Mouse (Mus musculus) neural tube, embryonic 12.5 days (tissue): ENCODE results near the gene E130114P18Rik. TPM values are rescaled to one million over a fixed set of nuclear protein-coding genes. Genes with fewer than 3 reads are reported as not detected.

ENCODE experiments used
- ATAC-seq: fragments of 200-750 bp; cut with Nextera tagmentation; 2 replicates; pipeline ENCODE4 v1.8.0; 2017; ENCODE audit warnings: low read depth, mild to moderate bottlenecking, moderate TSS enrichment, moderate library complexity; ENCODE audit not compliant: low FRiP score
- H3K27ac ChIP-seq: fragments of 300-500 bp; sonication (generic); 2 replicates; pipeline ENCODE4 v1.5.1; 2016
- H3K27me3 ChIP-seq: fragments of 300-500 bp; sonication (generic); replicated peaks from 2 replicates; pipeline ENCODE4 v1.6.1; 2016; ENCODE audit warnings: mild to moderate bottlenecking
- H3K36me3 ChIP-seq: fragments of 300-500 bp; sonication (generic); 2 replicates; pipeline ENCODE4 v1.6.1; 2016; ENCODE audit warnings: mild to moderate bottlenecking
- H3K4me1 ChIP-seq: fragments of 300-500 bp; sonication (generic); 2 replicates; pipeline ENCODE4 v1.6.1; 2016
- H3K4me2 ChIP-seq: fragments of 300-500 bp; sonication (generic); replicated peaks from 2 replicates; pipeline ENCODE4 v1.6.1; 2016; ENCODE audit warnings: mild to moderate bottlenecking
- H3K4me3 ChIP-seq: fragments of 300-500 bp; sonication (generic); 2 replicates; pipeline ENCODE4 v1.5.1; 2016
- H3K9ac ChIP-seq: fragments of 300-500 bp; sonication (generic); 2 replicates; pipeline ENCODE4 v1.6.1; 2016; ENCODE audit warnings: mild to moderate bottlenecking
- H3K9me3 ChIP-seq: fragments of 300-500 bp; sonication (generic); 2 replicates; pipeline ENCODE4 v1.6.1; 2016; ENCODE audit warnings: mild to moderate bottlenecking
- WGBS: fragments of 180-500 bp; shearing (Covaris S2); methylation state at CpG from one replicate; pipeline ENCODE4 v1.1.7; 2016; 5-methylcytosine and 5-hydroxymethylcytosine counted together
- polyA plus RNA-seq: library from polyadenylated mRNA; unstranded; fragments of >200 nt; fragmentation: Nextera tagmentation; extraction: Ambion mirVana; gene quantifications from 2 replicates; pipeline ENCODE4 v1.2.1, GENCODE M21; 2016

E130114P18Rik gene
- polyA plus RNA-seq, 1 experiment from 2014 or later, result 20.4 TPM

DNA sequence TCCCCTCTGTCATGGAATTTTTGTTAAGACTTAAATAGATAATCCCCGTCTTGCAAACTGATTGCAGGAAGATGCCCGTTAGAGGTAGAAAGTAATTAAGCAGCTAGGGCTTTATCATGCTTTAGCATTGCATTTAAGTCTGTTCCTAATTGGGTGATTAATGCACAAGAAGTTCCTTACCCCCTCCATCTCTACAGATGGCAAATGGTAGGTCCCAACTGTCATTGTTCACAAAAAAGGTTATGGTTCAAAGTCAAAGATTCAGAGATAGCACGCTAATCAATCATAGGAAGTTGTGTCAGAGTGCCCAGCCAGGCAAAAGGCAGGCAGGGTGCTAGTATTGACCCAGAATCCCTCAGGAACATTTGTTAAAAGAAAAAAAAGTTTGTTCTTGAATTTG lies 25.9 kb upstream of the E130114P18Rik start:
- Histone ChIP-seq H3K36me3 (peaks cover 15% of the 10 kb centered on the region), H3K4me3 (no peak overlapping the region), H3K9ac (no peak overlapping the region), H3K4me2 (no peak overlapping the region), H3K27me3 (no peaks in the 10 kb centered on the region), H3K27ac (no peak overlapping the region), H3K4me1 (peaks cover 11% of the 10 kb centered on the region; the same call in 1 of the 2 replicates), H3K9me3 (peaks cover 9% of the 10 kb centered on the region; the same call in 1 of the 2 replicates)
- WGBS, result 83% methylated on average over 3 of the region's 3 CpGs
- ATAC-seq, result no peak

- no peaks in the 10 kb centered on the region for H3K27me3 ChIP-seq
- no peak overlapping the region for H3K27ac ChIP-seq
- ATAC-seq, result no peak
- H3K4me1 ChIP-seq, result peaks cover 9% of the 10 kb centered on the region
- H3K4me3 ChIP-seq, result no peak overlapping the region
- no peaks in the 10 kb centered on the region for H3K9me3 ChIP-seq
- no peak overlapping the region for H3K4me2 ChIP-seq
- H3K9ac ChIP-seq, result no peak overlapping the region
- H3K36me3 ChIP-seq, result peaks cover 5% of the 10 kb centered on the region
- 85% methylated on average over 10 of the region's 10 CpGs for WGBS
Measured at GRCm38 (mm10) chr4:97796505-97796904, 18.6 kb upstream of the E130114P18Rik start.

GRCm38 (mm10) chr4:97795957-97796356 lies 18.1 kb upstream of the E130114P18Rik start:
- H3K9ac ChIP-seq, result no peak overlapping the region
- no peaks in the 10 kb centered on the region for H3K9me3 ChIP-seq
- H3K36me3 ChIP-seq, result peaks cover 3% of the 10 kb centered on the region; the same call in 1 of the 2 replicates
- H3K4me3 ChIP-seq, result no peak overlapping the region
- ATAC-seq, result no peak
- H3K27ac ChIP-seq, result no peak overlapping the region
- 79% methylated on average over 5 of the region's 5 CpGs for WGBS
- peaks cover 9% of the 10 kb centered on the region for H3K4me1 ChIP-seq
- no peaks in the 10 kb centered on the region for H3K27me3 ChIP-seq
- no peak overlapping the region for H3K4me2 ChIP-seq

GRCm38 (mm10) chr4:97794865-97795264 lies 17.0 kb upstream of the E130114P18Rik start:
- H3K4me1 ChIP-seq, result peaks cover 9% of the 10 kb centered on the region
- H3K36me3 ChIP-seq, result no peaks in the 10 kb centered on the region
- H3K27me3 ChIP-seq, result no peaks in the 10 kb centered on the region
- no peak overlapping the region for H3K4me3 ChIP-seq
- H3K4me2 ChIP-seq, result no peak overlapping the region
- no peaks in the 10 kb centered on the region for H3K9me3 ChIP-seq
- H3K27ac ChIP-seq, result no peak overlapping the region
- no peak overlapping the region for H3K9ac ChIP-seq
- ATAC-seq, result no peak
- 91% methylated on average over 4 of the region's 4 CpGs for WGBS

DNA sequence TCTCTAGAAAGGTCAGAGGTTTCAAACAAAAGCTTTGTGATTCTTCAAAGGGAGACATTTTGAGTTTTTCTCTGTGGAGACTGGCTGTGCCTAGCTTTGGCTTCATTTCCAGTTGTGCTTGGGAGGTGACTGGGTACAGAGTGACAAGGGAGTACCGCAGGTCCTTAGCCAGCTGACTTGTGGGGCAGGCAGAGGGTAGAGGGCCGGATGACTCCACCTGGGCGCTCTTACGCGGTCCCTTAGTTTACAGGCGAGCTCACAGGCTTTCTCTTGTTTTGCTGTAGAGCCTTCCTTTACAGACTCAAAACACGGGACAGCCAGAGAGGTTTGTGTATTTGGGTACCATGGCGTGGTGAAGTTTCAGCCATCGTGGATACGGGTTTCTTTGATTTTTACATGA lies 16.1 kb upstream of the E130114P18Rik start:
- ATAC-seq, result no peak
- Histone ChIP-seq H3K36me3 (no peaks in the 10 kb centered on the region; the same call in 1 of the 2 replicates), H3K4me2 (no peak overlapping the region), H3K4me3 (no peak overlapping the region), H3K9ac (no peak overlapping the region), H3K4me1 (peaks cover 11% of the 10 kb centered on the region), H3K27ac (no peak overlapping the region), H3K9me3 (no peaks in the 10 kb centered on the region), H3K27me3 (no peaks in the 10 kb centered on the region)
- 78% methylated on average over 10 of the region's 10 CpGs for WGBS

GRCm38 (mm10) chr4:97788537-97788936 lies 10.7 kb upstream of the E130114P18Rik start:
- Histone ChIP-seq H3K9me3 (no peaks in the 10 kb centered on the region), H3K4me1 (peaks cover 7% of the 10 kb centered on the region; the same call in 1 of the 2 replicates), H3K4me3 (no peak overlapping the region), H3K36me3 (peaks cover 6% of the 10 kb centered on the region), H3K27ac (no peak overlapping the region), H3K27me3 (no peaks in the 10 kb centered on the region), H3K9ac (no peak overlapping the region), H3K4me2 (no peak overlapping the region)
- WGBS, result 68% methylated on average over 4 of the region's 4 CpGs
- ATAC-seq, result no peak

DNA sequence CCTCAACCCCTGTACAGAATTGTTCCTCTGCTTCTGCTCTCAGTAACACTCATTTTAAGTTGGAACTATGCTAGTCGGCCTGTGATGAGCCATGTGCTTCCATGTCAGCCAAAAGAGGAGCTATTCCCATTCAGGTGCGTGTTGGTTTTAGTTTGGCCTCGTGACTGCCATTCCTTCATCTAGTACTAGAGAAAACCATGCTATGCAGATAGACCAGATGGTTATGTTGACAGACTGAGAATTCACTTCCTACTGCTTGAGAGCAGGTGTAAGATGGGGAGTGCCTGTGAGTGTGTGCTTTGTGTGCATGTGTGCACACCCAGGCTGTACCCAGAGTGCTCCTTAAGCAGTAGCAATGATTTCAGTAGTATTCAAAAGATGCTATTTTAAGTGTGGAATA lies 9.6 kb upstream of the E130114P18Rik start:
- Histone ChIP-seq H3K4me1 (peaks cover 7% of the 10 kb centered on the region; the same call in 1 of the 2 replicates), H3K36me3 (peaks cover 16% of the 10 kb centered on the region), H3K27ac (no peak overlapping the region), H3K9ac (no peak overlapping the region), H3K4me2 (no peak overlapping the region), H3K27me3 (no peaks in the 10 kb centered on the region), H3K4me3 (no peak overlapping the region), H3K9me3 (no peaks in the 10 kb centered on the region)
- no peak for ATAC-seq
- WGBS, result 78% methylated on average over 3 of the region's 3 CpGs

GRCm38 (mm10) chr4:97786571-97786970 lies 8.7 kb upstream of the E130114P18Rik start:
- H3K9ac ChIP-seq, result no peak overlapping the region
- H3K36me3 ChIP-seq, result peaks cover 16% of the 10 kb centered on the region
- 50% methylated on average over 8 of the region's 8 CpGs for WGBS
- no peaks in the 10 kb centered on the region for H3K27me3 ChIP-seq
- no peaks in the 10 kb centered on the region for H3K9me3 ChIP-seq
- no peak overlapping the region for H3K4me3 ChIP-seq
- no peak overlapping the region for H3K4me2 ChIP-seq
- H3K27ac ChIP-seq, result no peak overlapping the region
- ATAC-seq, result no peak
- peaks cover 7% of the 10 kb centered on the region; the same call in 1 of the 2 replicates for H3K4me1 ChIP-seq

- no peak overlapping the region for H3K27ac ChIP-seq
- H3K27me3 ChIP-seq, result no peaks in the 10 kb centered on the region
- no peak overlapping the region for H3K9ac ChIP-seq
- 81% methylated on average over 8 of the region's 8 CpGs for WGBS
- ATAC-seq, result no peak
- H3K9me3 ChIP-seq, result no peaks in the 10 kb centered on the region
- peaks cover 16% of the 10 kb centered on the region for H3K36me3 ChIP-seq
- H3K4me2 ChIP-seq, result no peak overlapping the region
- peaks cover 7% of the 10 kb centered on the region; the same call in 1 of the 2 replicates for H3K4me1 ChIP-seq
- no peak overlapping the region for H3K4me3 ChIP-seq
Measured at GRCm38 (mm10) chr4:97785547-97786271, 7.8 kb upstream of the E130114P18Rik start.

DNA sequence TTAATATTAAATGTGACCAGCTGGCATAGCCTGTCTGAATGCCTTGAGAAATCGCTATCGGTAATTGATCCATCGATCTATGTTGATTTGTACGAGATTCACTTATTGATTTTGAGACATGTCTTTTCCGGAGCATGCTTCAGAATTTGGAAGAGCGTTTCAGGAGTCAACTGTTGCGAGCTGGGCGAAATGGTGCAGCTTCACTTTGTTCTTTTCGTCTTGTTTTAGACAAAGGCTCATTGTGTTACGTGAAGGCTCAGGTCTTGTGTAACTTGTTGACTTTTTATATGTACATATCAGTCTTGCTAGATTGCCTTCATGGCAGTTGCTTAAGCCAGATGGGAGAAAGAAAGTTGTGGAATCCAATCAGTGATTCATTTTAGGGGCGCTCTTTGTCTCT lies 6.4 kb upstream of the E130114P18Rik start:
- no peak for ATAC-seq
- peaks cover 5% of the 10 kb centered on the region; the same call in 1 of the 2 replicates for H3K4me1 ChIP-seq

GRCm38 (mm10) chr4:97783073-97783879 lies 5.4 kb upstream of the E130114P18Rik start:
- Histone ChIP-seq H3K9ac (no peak overlapping the region), H3K4me2 (no peak overlapping the region), H3K27ac (no peak overlapping the region), H3K9me3 (no peaks in the 10 kb centered on the region), H3K36me3 (peaks cover 16% of the 10 kb centered on the region), H3K4me1 (peaks cover 5% of the 10 kb centered on the region; the same call in 1 of the 2 replicates), H3K4me3 (no peak overlapping the region), H3K27me3 (no peaks in the 10 kb centered on the region)
- no peak for ATAC-seq
- WGBS, result 96% methylated on average over 26 of the region's 26 CpGs

More for the DNA sequence above, 6.4 kb upstream of the E130114P18Rik start:
- no peak overlapping the region for H3K27ac ChIP-seq
- H3K36me3 ChIP-seq, result peaks cover 16% of the 10 kb centered on the region
- no peak overlapping the region for H3K4me2 ChIP-seq
- WGBS, result 81% methylated on average over 11 of the region's 11 CpGs
- H3K9me3 ChIP-seq, result no peaks in the 10 kb centered on the region
- no peak overlapping the region for H3K4me3 ChIP-seq
- H3K27me3 ChIP-seq, result no peaks in the 10 kb centered on the region
- no peak overlapping the region for H3K9ac ChIP-seq

DNA sequence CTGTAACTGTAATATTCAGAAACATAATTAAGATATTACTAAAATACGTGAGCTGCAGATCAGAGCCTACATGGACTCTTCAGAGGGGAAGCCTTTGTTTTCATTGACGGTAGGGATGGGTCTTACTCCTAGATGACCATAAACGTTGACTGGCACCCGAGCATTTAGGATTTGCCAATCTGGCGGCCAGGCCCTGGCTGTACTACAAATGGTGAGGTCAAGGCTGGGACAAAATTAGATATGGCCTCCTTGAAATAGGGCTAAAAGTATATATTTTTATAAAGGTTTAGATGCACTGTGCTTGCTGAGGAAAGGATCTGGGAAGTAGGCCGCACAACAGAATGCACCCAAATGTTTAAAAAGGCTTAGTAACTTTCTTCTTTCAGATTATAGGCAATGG lies 4.6 kb upstream of the E130114P18Rik start:
- ATAC-seq, result no peak
- Histone ChIP-seq H3K4me3 (no peak overlapping the region), H3K27me3 (no peaks in the 10 kb centered on the region), H3K27ac (no peak overlapping the region), H3K9ac (no peak overlapping the region), H3K36me3 (peaks cover 16% of the 10 kb centered on the region), H3K9me3 (no peaks in the 10 kb centered on the region), H3K4me1 (peaks cover 3% of the 10 kb centered on the region; the same call in 1 of the 2 replicates), H3K4me2 (no peak overlapping the region)
- WGBS, result 91% methylated on average over 6 of the region's 6 CpGs
